Mouse (Mus musculus) testis, adult 2 months (tissue): Measurements from ENCODE around the gene Cenpl.

Source experiments
- CTCF ChIP-seq: fragments of 200-500 bp; IDR thresholded peaks from 2 replicates; pipeline ENCODE4 v1.5.1; 2012; ENCODE audit warnings: low read depth, mild to moderate bottlenecking, inconsistent platforms, low read length, moderate library complexity; ENCODE audit not compliant: control insufficient read depth, insufficient read depth, insufficient replicate concordance
- POLR2A ChIP-seq: fragments of 200-500 bp; IDR thresholded peaks from 2 replicates; pipeline ENCODE4 v1.6.1; 2012; ENCODE audit warnings: low read depth, mild to moderate bottlenecking, inconsistent platforms, low read length, moderate library complexity; ENCODE audit not compliant: control insufficient read depth

- TF ChIP-seq CTCF (no peak), POLR2A (no peak)
Observed at GRCm38 (mm10) chr1:161035786-161036404, 34.6 kb upstream of the Cenpl start.
